Mouse (Mus musculus) heart, postnatal 10 days (tissue): ENCODE measurements around the gene Snrpf. TPM values are rescaled to one million over a fixed set of nuclear protein-coding genes. Genes with fewer than 3 reads are reported as not detected.

Source experiments
- DNase-seq, 2 experiments: peaks; one replicate each; pipeline ENCODE4 v3.0.0; 2021
- intact Hi-C: fragments of 180-260 bp; cut with DNase I; formaldehyde crosslinking; loops from one replicate; pipeline ENCODE4 v1.15.1; 2025
- total RNA-seq, 2 experiments: library from RNA; stranded (reverse); gene quantifications; 2 replicates each; pipeline ENCODE4 v1.2.3; 2021

The Snrpf gene
- 10 to 100 TPM; 12.2 to 16.2 TPM for total RNA-seq

- peak; percentile 97 to 98 for DNase-seq
- intact Hi-C loops = no loop called here
These were observed at the start of gene Snrpf for GRCm38 (mm10) chr10:93589281-93589848. Gene Snrpf, minus strand, starts transcription at chr10:93589706.

GRCm38 (mm10) chr10:93635941-93636340 lies 46.4 kb upstream of the Snrpf start:
- intact Hi-C loops = no loop called here

GRCm38 (mm10) chr10:93633971-93634370 lies 44.5 kb upstream of the Snrpf start:
- intact Hi-C loops = no loop called here
- DNase-seq = no peak

More at GRCm38 (mm10) chr10:93635941-93636340, 46.4 kb upstream of the Snrpf start:
- no peak for DNase-seq

- intact Hi-C loops = no loop called here
- DNase-seq = no peak
These were observed 44.1 kb upstream of the Snrpf start for GRCm38 (mm10) chr10:93633563-93633962.

GRCm38 (mm10) chr10:93632086-93632485 lies 42.6 kb upstream of the Snrpf start:
- DNase-seq = no peak
- intact Hi-C loops = no loop called here

- intact Hi-C loops = no loop called here
- DNase-seq = no peak
These were observed 40.8 kb upstream of the Snrpf start for GRCm38 (mm10) chr10:93630310-93630709.

GRCm38 (mm10) chr10:93624151-93624550 lies 34.6 kb upstream of the Snrpf start:
- no peak for DNase-seq
- intact Hi-C loops = no loop called here

GRCm38 (mm10) chr10:93623725-93624124 lies 34.2 kb upstream of the Snrpf start:
- intact Hi-C loops = no loop called here
- DNase-seq = no peak

GRCm38 (mm10) chr10:93620438-93621179 lies 31.1 kb upstream of the Snrpf start:
- intact Hi-C loops = no loop called here
- DNase-seq = peak; percentile 14 to 16

GRCm38 (mm10) chr10:93614850-93615249 lies 25.3 kb upstream of the Snrpf start:
- DNase-seq = no peak
- intact Hi-C loops = no loop called here

- peak; percentile 32 to 56 for DNase-seq
- intact Hi-C loops = loop anchor here (2.0 kb wide), 3 partner anchors 29 to 201 kb away; partner anchors contain the start of gene Ntn4
These were observed 22.0 kb upstream of the Snrpf start for GRCm38 (mm10) chr10:93611419-93612007.

- intact Hi-C loops = loop anchor here (2.0 kb wide), 2 partner anchors 166 to 202 kb away; no protein-coding TSS in a partner anchor
- no peak for DNase-seq
These were observed 21.4 kb upstream of the Snrpf start for GRCm38 (mm10) chr10:93610896-93611295.

- no peak for DNase-seq
- intact Hi-C loops = no loop called here
These were observed 19.7 kb upstream of the Snrpf start for GRCm38 (mm10) chr10:93609236-93609635.

GRCm38 (mm10) chr10:93608051-93608450 lies 18.5 kb upstream of the Snrpf start:
- intact Hi-C loops = no loop called here
- no peak for DNase-seq

GRCm38 (mm10) chr10:93606326-93606725 lies 16.8 kb upstream of the Snrpf start:
- intact Hi-C loops = no loop called here
- no peak for DNase-seq

GRCm38 (mm10) chr10:93603256-93603655 lies 13.8 kb upstream of the Snrpf start:
- intact Hi-C loops = no loop called here

GRCm38 (mm10) chr10:93602309-93602708 lies 12.8 kb upstream of the Snrpf start:
- intact Hi-C loops = no loop called here
- no peak for DNase-seq

More at GRCm38 (mm10) chr10:93603256-93603655, 13.8 kb upstream of the Snrpf start:
- no peak for DNase-seq

- intact Hi-C loops = no loop called here
- DNase-seq = no peak
These were observed 7.1 kb upstream of the Snrpf start for GRCm38 (mm10) chr10:93596641-93597040.

GRCm38 (mm10) chr10:93595831-93596230 lies 6.3 kb upstream of the Snrpf start:
- intact Hi-C loops = no loop called here
- no peak for DNase-seq

GRCm38 (mm10) chr10:93594022-93594482 lies 4.5 kb upstream of the Snrpf start:
- peak; percentile 82 to 90 for DNase-seq
- intact Hi-C loops = loop anchor here (1.0 to 5.0 kb wide), 2 partner anchors 183 to 219 kb away; no protein-coding TSS in a partner anchor

- no peak for DNase-seq
- intact Hi-C loops = loop anchor here (5.0 kb wide), 1 partner anchor 185 kb away; no protein-coding TSS in a partner anchor
These were observed 3.0 kb upstream of the Snrpf start for GRCm38 (mm10) chr10:93592456-93592855.
